Mouse (Mus musculus): ENCODE results near the gene Cel.

The Cel gene

DNA sequence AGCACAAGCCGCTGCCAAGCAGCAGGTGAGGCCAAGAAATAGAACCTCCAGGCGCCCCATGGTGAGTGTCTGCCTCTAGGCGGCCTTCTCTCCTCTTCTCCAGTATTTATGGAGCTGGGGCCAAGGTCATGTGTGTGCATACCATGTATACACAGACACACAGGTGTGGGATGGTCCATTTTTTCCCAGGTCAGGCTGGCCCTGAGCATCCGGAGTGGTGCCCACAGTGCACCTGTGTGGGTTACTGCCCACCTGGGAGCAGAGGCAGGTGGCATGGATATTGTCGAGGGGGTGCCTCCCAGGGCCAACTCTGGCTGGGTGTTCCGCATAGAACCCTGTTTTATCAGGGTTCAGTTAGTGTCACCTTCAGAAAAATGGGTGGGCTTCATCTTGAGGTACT is at the start of gene Cel:
Gene Cel, minus strand, starts transcription at position 101 of the 400 bp plus-strand sequence.
- no peak for DNase-seq (ENCODE audit: low spot score in 2 of 2)

DNA sequence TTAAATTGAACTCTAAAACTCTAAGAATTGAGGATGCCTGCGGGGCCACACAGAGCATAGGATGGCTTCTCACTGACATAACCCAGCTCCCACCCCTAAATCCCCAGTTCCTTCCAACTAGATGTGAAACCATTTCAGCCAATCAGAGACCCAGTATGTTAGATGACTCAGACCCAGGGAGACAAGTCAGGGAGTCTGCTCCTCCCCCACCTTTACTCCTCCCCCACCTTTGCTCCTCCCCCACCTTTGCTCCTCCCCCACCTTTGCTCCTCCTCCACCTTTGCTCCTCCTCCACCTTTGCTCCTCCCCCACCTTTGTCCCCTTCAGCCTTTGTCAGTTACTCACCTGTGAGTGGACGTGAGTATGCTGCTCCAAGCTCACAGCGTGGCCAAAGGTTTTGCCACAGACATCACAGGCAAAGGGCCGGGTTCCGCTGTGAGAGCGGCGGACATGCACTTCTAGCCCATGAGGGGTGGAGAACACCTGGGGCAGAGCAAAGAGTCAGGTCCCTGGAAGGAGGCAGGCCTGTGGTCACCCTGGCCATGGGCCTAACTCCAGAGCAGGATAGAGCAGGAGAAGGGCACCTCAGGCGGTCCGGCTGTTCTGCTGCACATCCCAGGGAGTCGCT is 49.3 kb upstream of the Cel start:
- DNase-seq (ENCODE audit: low spot score in 2 of 2): no peak

DNA sequence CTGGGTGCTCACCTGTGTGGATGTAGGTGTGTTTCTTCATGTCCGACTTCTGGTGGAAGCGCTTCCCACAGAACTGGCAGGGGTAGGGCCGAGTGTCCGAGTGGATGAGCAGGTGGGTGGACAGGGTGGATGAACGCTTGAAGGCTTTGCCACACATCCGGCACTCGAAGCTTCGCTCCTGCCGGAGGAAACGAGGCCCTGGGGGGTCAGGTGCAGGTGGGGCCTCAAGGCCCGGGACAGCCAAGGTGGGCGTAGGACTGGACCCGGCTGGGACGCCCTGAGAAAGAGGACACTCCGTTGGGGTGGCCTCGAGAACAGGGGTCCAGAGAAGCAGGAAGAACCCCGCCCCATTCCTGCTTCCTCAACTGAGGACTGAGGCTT is 48.2 kb upstream of the Cel start:
- DNase-seq (ENCODE audit: low spot score in 2 of 2): no peak

DNA sequence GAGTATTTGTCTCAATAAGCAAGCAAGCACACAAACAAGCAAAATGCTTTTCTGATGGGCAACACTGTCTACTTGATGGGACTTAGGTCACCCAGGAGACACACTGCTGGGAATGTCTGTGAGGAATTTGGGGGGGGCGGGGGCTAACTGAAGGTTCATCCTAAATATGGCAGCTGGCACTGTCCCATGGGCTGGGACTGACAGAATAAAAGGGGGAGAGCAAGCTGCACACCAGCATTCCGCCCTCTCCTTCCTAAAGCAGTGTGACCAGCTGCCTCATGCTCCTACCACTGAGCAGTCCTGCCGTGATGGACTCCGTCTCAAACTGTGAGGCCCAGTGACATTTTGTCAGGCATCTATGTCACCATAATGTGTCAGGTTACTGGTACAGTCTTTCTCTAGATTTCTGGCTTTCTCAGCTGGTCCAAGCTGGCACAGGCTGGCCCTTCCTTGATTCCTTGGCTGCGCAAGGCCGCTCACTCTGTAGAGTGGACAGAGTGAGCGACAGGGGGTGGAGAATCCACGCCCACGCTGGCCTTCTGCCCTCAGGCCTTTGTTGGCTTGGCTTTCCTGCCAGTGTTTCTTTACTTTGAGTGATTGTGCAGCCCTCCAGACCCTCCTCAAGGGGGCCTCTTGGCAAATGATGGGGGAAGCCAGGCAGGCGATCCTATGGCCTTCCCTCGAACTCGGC is 47.7 kb upstream of the Cel start:
- no peak for DNase-seq (ENCODE audit: low spot score in 2 of 2)

DNA sequence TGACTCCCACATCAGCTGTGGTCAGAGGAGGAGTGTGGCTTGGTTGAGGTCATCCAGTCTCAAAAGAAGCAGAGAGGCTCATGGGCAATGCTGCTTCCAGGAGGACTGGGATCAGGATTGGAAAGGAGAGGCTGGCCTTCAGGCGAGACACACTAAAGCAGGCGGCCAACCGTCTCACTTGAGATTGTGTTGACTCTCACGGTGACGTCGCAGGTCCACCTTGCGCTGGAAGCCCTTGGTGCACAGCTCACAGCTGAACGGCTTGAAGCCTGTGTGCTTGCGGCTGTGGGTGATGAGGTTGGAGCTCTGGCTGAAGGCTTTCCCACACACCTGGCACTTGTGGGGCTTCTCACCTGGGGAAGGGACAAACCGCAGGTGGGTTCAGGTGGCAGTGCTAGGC is 46.6 kb upstream of the Cel start:
- DNase-seq (ENCODE audit: low spot score in 2 of 2): no peak

DNA sequence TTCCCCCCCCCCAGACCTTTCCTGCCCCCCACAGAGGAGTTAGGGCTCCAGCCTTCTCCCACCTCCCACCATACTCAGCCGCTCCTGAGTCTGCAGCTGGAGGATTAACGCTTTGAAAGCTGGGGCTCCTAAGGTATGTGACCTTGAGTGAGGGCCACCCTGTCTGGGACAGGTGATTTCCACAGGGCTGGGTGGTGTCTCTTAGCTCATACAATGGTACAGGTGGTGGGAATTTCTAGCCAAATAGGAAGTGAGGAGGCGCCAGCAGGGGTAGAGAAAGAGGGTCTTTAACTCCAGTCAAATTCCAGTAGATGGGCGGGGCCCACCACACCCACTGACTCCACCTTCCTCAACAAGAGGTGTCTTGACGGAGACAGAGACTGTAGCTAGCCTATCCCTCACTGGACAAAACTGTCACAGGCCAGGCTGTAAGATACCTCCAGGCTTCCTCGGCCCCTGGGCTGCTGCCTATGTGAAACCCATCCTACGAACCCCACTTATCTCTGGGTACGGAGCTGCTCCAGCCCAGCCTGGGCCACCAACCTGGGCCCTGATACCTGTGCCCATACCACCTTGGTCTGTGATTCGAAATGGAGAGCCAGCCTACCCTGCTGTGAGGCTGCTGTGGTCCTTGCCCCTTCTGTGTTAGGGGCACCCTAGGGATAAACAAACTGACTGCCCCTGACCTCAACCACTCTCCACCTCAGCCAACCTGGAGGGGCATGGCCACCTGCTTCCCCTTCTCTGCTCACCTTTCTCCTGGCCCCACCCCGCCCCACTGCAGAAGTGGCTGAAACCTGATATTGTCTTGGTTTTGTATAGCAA is 44.4 kb upstream of the Cel start:
- DNase-seq (ENCODE audit: low spot score in 2 of 2): peak in 1 of 2 experiments; percentile 32

DNA sequence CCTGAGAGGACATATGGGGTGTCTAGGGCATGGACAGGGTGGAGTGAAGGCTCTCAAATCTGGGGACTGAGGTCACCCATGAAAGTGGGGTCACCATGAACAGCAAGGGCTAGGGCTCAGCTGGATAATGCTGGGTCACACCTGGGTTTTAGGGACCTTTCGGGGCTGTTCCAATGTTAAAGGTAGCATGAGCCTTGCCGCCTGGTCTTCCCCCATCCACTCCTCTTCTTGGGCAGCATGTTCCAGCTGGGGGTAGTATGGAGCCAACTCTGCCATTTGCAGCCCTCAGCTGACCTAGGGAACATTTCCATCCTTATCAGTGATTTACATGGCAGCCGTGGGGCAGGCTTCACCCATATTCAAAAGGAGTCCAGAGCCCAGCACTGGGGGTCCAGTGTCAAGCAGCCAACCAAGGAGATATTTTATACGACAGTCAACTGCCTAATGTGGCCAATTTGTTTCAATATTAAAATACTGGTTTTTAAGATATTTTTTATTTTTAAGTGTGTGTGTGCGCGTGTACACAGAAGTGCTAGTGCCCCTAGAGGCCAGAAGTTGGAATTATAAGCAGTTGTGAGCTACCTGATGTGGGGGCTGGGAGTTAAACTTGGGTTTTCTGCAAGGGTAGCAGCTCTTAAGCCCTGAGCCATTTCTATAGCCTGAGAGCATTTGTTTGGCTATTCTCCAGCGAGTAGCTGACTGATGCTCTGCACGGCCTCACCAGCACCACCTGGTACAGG is 43.6 kb upstream of the Cel start:
- DNase-seq (ENCODE audit: low spot score in 2 of 2): peak in 1 of 2 experiments; percentile 27

DNA sequence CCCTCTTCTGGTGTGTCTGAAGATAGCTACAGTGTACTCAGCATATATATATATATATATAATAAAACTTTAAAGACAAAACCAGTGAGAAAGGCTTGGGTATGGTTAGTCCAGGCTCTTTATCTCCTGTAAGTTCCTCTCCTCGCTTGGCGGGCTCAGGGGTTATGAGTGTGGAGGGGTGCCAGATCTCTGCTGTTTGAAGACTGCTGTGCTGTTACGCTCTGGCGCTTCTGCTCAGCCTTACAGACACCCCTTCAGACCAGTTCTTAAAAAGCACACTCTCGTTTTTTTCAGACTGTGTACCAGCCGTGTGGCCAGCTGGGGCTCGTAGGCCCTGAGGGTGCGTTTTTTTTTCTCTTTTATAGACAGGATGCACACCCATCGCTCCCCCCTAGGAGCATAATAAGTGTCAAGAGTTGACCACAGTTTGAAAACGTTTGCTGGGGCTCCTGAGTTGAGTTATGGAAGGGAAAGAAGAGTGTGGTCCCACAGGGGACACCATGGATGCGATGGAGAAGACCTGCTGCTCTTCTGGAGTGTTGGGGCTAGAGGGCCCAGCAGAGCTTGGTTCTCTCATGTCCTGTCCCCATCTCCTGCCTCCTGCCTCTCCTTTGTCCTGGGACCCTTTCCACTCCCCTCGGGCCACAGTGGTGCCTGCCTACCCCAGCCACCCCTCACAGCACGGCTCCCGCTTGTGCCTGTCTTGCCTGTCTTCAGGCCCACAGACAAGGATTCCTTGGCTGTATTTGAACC is 42.8 kb upstream of the Cel start:
- DNase-seq (ENCODE audit: low spot score in 2 of 2): peak in 1 of 2 experiments; percentile 28

DNA sequence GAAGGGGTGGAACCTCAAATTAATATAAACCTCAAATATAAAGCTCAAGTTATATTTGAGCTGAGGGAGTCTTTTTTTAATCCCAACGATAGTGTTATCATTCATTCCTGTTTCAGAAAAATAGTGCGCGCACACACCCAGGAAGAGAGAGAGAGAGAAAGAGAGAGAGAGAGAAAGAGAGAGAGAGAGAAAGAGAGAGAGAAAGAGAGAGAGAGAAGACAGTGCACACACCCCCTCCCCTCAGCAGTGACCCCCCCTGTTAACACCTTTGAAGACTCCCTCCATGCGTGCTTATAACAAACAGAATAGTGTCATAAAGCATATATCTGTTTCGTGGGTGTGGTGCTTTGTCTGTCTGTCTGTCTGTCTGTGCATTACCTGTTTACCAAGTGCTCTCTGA is 40.3 kb upstream of the Cel start:
- no peak for DNase-seq (ENCODE audit: low spot score in 2 of 2)

DNA sequence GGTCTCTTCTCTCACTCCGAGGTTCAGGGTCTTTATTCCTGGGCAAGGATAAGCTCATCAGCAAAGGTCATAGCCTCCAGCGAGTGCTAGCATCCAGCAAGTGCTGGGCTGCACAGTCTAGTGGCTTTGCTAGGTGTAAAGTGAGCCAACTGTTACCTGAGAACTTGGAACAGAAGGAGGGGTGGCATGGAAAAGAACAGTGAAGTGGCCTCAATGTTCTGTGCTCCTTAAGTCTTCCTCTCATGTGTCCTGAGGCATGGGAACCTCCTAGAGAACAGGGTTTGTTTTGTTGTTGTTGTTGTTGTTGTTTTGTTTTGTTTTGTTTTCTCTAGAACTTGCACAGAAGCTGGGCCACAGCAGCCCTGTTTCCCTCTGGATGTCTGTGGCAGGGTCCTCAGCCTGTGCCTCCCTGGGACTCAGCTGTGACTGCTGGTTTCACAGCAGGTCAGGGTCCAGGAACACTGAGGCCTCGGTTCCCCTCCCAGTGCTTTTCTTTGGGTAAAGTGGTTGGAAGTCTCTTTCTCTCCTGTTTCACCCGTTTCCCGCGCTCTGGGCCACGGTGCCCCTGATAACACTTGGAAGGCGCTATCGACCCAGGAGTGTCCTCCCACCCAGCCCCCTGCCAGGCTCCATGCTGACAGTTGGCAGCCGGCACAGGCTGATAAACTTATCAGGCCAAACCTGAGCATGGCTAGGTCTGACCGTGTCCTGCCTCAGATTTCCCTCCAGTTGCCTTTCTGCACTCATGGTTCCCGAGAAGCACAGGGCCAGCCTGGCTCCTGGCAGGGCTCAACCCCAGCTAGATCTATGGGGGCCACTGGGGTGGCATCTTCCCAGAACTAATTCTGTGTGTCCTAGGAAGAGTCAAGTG is 38.8 kb upstream of the Cel start:
- DNase-seq (ENCODE audit: low spot score in 2 of 2): peak; percentile 77 to 89

DNA sequence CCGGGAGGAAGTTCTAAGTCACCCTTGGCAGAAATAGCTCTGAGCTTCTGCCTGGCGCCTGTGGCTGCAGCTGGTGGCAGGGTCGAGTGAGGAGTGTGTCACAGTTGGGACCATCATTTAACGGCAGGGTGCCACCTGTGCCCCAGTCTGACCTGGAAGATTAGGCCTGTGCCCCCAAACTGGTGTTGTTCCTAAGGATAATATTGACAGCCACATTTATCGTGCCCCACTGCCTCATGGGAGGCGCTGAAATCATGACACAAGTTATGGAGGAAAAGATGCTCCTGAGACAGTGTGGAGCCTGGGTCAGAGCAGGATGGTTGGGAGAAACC is 36.3 kb upstream of the Cel start:
- peak in 1 of 2 experiments; percentile 58 for DNase-seq (ENCODE audit: low spot score in 2 of 2)

DNA sequence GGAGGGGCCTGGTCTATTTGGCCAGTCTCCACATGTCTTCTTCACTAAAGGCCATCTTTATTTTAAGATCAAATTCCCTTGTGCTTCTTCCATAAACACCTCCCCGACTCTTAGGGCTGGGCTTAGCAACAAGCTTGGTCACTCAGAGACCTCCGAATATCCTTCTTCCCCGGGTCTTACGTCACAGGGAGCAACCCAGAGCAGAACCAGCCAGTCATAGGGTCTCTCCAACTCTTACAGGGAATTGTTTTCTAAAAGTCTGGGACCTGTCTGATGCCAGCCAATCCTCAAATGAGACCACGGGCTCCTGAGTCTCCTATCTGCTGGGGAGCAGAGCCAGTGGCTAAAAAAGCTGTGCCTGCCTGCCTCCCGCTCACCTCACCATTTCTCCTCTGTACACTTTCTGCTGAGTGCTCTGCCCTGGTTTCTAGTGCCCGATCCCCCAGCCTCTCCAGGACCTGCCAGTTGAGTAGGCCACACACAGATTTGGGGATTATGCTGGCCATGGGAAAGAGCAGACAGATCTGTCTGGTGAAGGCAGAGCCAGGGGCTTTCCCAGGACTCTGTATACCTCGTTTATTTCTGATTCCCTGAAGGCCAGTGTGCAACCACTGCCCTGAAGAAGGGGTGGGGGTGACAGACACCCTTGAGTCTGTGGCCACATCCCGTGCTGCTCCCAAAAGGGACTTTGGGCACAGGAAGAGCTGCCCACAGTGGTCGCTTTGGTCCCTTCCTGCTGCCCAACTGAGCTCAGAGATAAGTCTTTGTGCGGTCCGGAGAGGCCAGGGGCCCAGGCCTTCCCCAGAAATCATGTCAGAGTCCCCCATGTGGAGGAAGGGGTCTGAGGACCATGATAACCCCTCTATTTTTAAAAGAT is 35.7 kb upstream of the Cel start:
- DNase-seq (ENCODE audit: low spot score in 2 of 2): peak in 1 of 2 experiments; percentile 56

DNA sequence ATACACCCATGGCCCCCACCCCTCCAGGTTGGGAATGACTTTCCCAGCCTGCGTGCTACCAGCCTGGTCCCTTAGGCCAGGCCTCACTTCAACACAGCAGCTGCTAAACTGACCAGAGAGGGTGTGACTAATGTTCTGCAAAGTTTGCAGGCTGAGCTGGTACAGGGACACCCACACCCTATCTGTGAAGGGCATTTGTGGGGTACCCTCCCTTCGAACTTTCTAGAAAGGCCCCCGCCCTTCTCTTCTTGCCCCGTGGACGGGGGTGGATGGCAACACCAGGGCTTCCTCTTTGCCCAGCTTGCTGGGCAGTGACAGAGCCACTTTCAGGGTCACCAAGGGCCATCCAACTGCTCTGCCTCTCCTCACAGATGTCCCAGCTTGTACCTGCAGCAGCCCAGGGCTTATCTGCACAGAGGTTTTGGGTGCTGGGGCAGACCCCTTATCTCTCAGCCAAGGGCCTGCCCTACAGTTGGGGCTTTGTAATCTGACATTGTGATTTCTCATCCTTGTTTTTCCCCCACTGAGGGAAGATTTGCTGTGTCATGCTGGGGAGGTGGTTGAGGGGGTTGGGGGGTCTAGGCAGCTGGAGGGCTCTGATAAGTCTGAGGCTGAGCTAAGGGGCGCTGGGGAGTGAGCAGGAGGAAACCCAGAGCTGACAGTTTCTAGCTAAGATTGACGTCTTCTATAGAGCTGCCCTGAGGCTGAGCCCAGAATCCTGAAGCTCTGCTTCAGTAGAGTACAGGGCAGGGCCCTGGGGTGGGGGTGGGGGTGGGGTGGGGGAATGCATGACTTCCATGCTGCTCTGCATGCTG is 34.7 kb upstream of the Cel start:
- DNase-seq (ENCODE audit: low spot score in 2 of 2): peak; percentile 49 to 70

DNA sequence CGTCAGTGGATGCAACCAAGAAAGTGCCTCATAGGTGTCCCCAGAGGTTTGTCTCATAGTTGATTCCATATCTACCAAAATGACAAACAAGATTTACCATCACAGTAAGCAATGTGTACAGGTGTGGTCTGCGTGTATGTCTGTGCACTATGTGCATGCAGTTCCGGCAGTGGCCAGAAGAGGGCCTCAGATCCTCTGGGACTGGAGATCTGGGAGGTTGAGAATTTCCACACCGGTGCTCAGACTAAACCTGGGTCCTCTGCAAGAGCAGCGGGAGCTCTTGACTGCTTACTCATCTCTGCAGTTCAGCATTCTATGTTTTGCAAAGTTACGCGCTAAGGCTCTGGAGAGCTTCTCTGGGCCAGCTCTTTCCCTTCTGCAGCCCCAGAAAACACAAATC is 33.8 kb upstream of the Cel start:
- DNase-seq (ENCODE audit: low spot score in 2 of 2): peak; percentile 53 to 76

DNA sequence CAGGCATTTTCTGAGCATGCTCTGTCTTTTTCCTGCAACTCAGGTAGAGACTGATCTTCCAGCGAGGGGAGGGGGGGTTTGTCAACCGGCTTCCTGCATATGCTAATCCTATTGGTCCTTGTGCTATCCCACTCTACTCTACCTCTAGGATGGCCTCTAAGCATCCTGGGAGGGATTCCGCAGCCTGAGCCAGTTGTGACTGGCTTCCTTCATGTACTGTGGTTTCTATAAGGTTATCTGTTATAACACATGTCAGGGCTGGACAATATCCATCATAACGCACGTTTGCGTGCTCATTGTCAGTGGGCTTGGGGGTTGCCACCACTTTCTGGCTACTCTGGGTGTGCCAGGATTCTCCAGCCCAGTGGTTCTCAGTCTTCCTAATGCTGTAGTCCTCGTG is 32.8 kb upstream of the Cel start:
- DNase-seq (ENCODE audit: low spot score in 2 of 2): peak in 1 of 2 experiments; percentile 42

DNA sequence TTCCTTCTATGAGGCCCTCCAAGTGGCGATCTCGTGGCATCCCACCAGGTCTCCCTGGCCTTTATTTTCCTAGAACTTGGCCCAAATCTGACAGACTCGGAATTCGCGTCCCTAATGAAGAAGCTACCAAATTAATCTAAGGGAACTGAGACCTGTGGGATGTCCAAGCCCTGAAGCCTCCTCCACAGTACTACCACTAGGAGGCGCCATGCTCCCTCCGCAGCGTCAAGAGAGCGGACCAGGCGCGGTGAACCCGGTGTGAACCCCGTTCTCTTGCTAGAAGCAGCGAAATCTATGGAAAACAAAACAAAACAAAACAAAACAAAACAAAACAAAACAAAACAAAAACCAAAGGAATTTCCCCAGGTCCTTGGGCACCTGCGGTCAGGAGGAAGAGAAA is 29.6 kb upstream of the Cel start:
- peak; percentile 73 to 88 for DNase-seq (ENCODE audit: low spot score in 2 of 2)

DNA sequence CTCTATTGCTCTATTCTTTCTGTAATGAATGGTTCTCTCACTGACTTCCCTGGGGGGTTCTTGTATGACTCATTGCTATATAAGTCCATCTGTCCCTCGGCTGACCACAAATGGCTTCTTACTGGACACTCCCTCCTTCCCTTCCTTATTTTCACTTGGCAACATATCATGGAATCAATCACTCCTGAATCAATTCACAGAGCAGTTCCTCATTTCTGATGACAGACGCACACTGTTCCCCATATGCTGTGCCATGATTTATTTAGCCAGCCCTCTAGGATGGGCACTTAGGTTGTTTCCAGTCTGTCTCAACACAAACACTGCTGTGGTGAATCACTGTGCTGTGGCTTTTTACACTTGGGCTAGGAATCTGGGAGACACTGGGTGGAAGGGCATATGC is 28.3 kb upstream of the Cel start:
- DNase-seq (ENCODE audit: low spot score in 2 of 2): no peak

DNA sequence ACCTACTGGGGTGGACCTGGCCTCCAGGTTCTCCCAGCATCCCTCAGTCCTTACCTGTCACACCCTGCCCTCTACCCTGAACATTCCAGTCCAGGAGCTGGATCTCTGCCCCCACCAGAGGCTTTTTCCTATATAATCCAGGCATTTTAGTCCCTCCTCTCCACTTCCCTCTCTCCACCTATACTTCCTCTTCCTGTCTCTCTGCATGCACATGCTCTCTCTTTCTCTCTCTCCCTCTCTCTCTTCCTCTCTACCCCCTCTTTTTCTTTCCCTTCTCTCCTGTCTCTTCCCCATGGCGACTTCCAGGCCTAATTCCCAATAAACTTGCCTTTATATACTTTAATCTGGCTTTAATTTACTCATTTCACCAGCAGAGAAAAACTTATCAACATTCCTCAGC is 25.4 kb upstream of the Cel start:
- DNase-seq (ENCODE audit: low spot score in 2 of 2): no peak

DNA sequence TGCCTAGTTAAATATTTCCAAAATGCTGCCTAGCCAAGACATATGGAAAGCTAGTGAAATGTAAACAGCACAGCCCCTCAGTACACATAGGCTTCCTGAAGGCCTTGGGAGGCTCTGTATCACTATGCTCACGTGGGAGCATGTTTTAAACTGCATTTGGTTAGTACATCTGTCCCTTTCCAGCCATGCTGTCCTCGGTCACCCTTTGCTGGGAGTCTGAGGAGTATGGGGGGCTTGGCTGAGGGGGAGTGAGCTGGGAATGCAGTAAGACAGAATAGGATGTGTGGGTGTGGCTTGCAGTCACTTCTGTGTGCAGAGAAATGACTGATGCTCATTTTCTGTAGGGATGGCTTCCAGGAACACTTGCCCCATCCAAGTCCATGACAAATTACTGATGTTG is 22.5 kb upstream of the Cel start:
- no peak for DNase-seq (ENCODE audit: low spot score in 2 of 2)

Data from spleen, postnatal 10 days (tissue).